Mouse (Mus musculus): ENCODE data around the gene Setd1a. TPM values are rescaled to one million over a fixed set of nuclear protein-coding genes. Genes with fewer than 3 reads are reported as not detected.

The Setd1a gene
- polyA plus RNA-seq, 1 experiment: 20.9 TPM

GRCm38 (mm10) chr7:127808821-127809220 lies 32.4 kb downstream of the Setd1a start:
- Histone ChIP-seq H3K79me2 (ENCODE audit: control insufficient read depth, insufficient read depth) (no peaks in the 10 kb centered on the region), H3K27me3 (ENCODE audit: control insufficient read depth, insufficient read depth, insufficient read length) (peaks cover 4% of the 10 kb centered on the region), H3K36me3 (ENCODE audit: control insufficient read depth, insufficient read depth) (no peaks in the 10 kb centered on the region), H3ac (ENCODE audit: control insufficient read depth, insufficient read length, low read depth) (no peak overlapping the region), H3K79me3 (ENCODE audit: low read depth) (no peaks in the 10 kb centered on the region), H3K4me3 (ENCODE audit: insufficient read depth, poor library complexity, severe bottlenecking) (no peak overlapping the region)
- TF ChIP-seq FOSL1 (IDR thresholded peaks at IDR 0.05; ENCODE audit: insufficient read depth, low read length, poor library complexity, severe bottlenecking) (no peak), CTCF (IDR thresholded peaks at IDR 0.05; ENCODE audit: control insufficient read depth, insufficient read depth, insufficient read length) (no peak), MYOG (IDR thresholded peaks at IDR 0.05; ENCODE audit: control insufficient read depth, extremely low read depth, insufficient read length) (no peak), MYOD1 (IDR thresholded peaks at IDR 0.05; ENCODE audit: control insufficient read depth, insufficient read length, low read depth) (no peak), CEBPB (IDR thresholded peaks at IDR 0.05; ENCODE audit: low read depth) (no peak), USF1 (IDR thresholded peaks at IDR 0.05; ENCODE audit: low read depth) (no peak), MAX (IDR thresholded peaks at IDR 0.05) (no peak)

GRCm38 (mm10) chr7:127809846-127810245 lies 33.4 kb downstream of the Setd1a start:
- no peak overlapping the region for H3ac ChIP-seq (ENCODE audit: control insufficient read depth, insufficient read length, low read depth)
- TF ChIP-seq CTCF (IDR thresholded peaks at IDR 0.05; ENCODE audit: control insufficient read depth, insufficient read depth, insufficient read length): no peak
- TF ChIP-seq USF1 (IDR thresholded peaks at IDR 0.05; ENCODE audit: low read depth): no peak
- no peak for TF ChIP-seq CEBPB (IDR thresholded peaks at IDR 0.05; ENCODE audit: low read depth)
- TF ChIP-seq MYOG (IDR thresholded peaks at IDR 0.05; ENCODE audit: control insufficient read depth, extremely low read depth, insufficient read length): no peak
- no peak for TF ChIP-seq MYOD1 (IDR thresholded peaks at IDR 0.05; ENCODE audit: control insufficient read depth, insufficient read length, low read depth)
- no peak for TF ChIP-seq FOSL1 (IDR thresholded peaks at IDR 0.05; ENCODE audit: insufficient read depth, low read length, poor library complexity, severe bottlenecking)
- TF ChIP-seq MAX (IDR thresholded peaks at IDR 0.05): no peak
- H3K79me3 ChIP-seq (ENCODE audit: low read depth): no peaks in the 10 kb centered on the region
- no peak overlapping the region for H3K4me3 ChIP-seq (ENCODE audit: insufficient read depth, poor library complexity, severe bottlenecking)
- H3K36me3 ChIP-seq (ENCODE audit: control insufficient read depth, insufficient read depth): no peaks in the 10 kb centered on the region
- H3K27me3 ChIP-seq (ENCODE audit: control insufficient read depth, insufficient read depth, insufficient read length): peaks cover 4% of the 10 kb centered on the region
- H3K79me2 ChIP-seq (ENCODE audit: control insufficient read depth, insufficient read depth): no peaks in the 10 kb centered on the region

- Histone ChIP-seq H3K4me3 (ENCODE audit: insufficient read depth, poor library complexity, severe bottlenecking) (no peak overlapping the region), H3K79me3 (ENCODE audit: low read depth) (no peaks in the 10 kb centered on the region), H3K36me3 (ENCODE audit: control insufficient read depth, insufficient read depth) (no peaks in the 10 kb centered on the region), H3K79me2 (ENCODE audit: control insufficient read depth, insufficient read depth) (no peaks in the 10 kb centered on the region), H3ac (ENCODE audit: control insufficient read depth, insufficient read length, low read depth) (no peak overlapping the region), H3K27me3 (ENCODE audit: control insufficient read depth, insufficient read depth, insufficient read length) (peaks cover 4% of the 10 kb centered on the region)
- TF ChIP-seq USF1 (IDR thresholded peaks at IDR 0.05; ENCODE audit: low read depth) (no peak), FOSL1 (IDR thresholded peaks at IDR 0.05; ENCODE audit: insufficient read depth, low read length, poor library complexity, severe bottlenecking) (no peak), CTCF (IDR thresholded peaks at IDR 0.05; ENCODE audit: control insufficient read depth, insufficient read depth, insufficient read length) (no peak), MAX (IDR thresholded peaks at IDR 0.05) (no peak)
These were observed 34.2 kb downstream of the Setd1a start for GRCm38 (mm10) chr7:127810650-127811049.

GRCm38 (mm10) chr7:127811240-127811639 lies 34.8 kb downstream of the Setd1a start:
- Histone ChIP-seq H3K79me3 (ENCODE audit: low read depth) (no peaks in the 10 kb centered on the region), H3K36me3 (ENCODE audit: control insufficient read depth, insufficient read depth) (no peaks in the 10 kb centered on the region), H3K79me2 (ENCODE audit: control insufficient read depth, insufficient read depth) (no peaks in the 10 kb centered on the region), H3K4me3 (ENCODE audit: insufficient read depth, poor library complexity, severe bottlenecking) (no peak overlapping the region), H3ac (ENCODE audit: control insufficient read depth, insufficient read length, low read depth) (no peak overlapping the region), H3K27me3 (ENCODE audit: control insufficient read depth, insufficient read depth, insufficient read length) (peaks cover 4% of the 10 kb centered on the region)
- TF ChIP-seq FOSL1 (IDR thresholded peaks at IDR 0.05; ENCODE audit: insufficient read depth, low read length, poor library complexity, severe bottlenecking) (no peak), MYOG (IDR thresholded peaks at IDR 0.05; ENCODE audit: control insufficient read depth, extremely low read depth, insufficient read length) (no peak)

- no peak overlapping the region for H3ac ChIP-seq (ENCODE audit: control insufficient read depth, insufficient read length, low read depth)
- H3K36me3 ChIP-seq (ENCODE audit: control insufficient read depth, insufficient read depth): no peaks in the 10 kb centered on the region
- H3K4me3 ChIP-seq (ENCODE audit: insufficient read depth, poor library complexity, severe bottlenecking): no peak overlapping the region
- H3K27me3 ChIP-seq (ENCODE audit: control insufficient read depth, insufficient read depth, insufficient read length): peaks cover 4% of the 10 kb centered on the region
- no peaks in the 10 kb centered on the region for H3K79me2 ChIP-seq (ENCODE audit: control insufficient read depth, insufficient read depth)
- TF ChIP-seq MAX (IDR thresholded peaks at IDR 0.05) (no peak), MYOD1 (IDR thresholded peaks at IDR 0.05; ENCODE audit: control insufficient read depth, insufficient read length, low read depth) (no peak), CTCF (IDR thresholded peaks at IDR 0.05; ENCODE audit: control insufficient read depth, insufficient read depth, insufficient read length) (no peak), USF1 (IDR thresholded peaks at IDR 0.05; ENCODE audit: low read depth) (no peak), CEBPB (IDR thresholded peaks at IDR 0.05; ENCODE audit: low read depth) (no peak), MYOG (IDR thresholded peaks at IDR 0.05; ENCODE audit: control insufficient read depth, extremely low read depth, insufficient read length) (no peak), FOSL1 (IDR thresholded peaks at IDR 0.05; ENCODE audit: insufficient read depth, low read length, poor library complexity, severe bottlenecking) (no peak)
- no peaks in the 10 kb centered on the region for H3K79me3 ChIP-seq (ENCODE audit: low read depth)
These were observed 35.8 kb downstream of the Setd1a start for GRCm38 (mm10) chr7:127812292-127812691.

GRCm38 (mm10) chr7:127813821-127814220 lies 37.4 kb downstream of the Setd1a start:
- Histone ChIP-seq H3K79me2 (ENCODE audit: control insufficient read depth, insufficient read depth) (no peaks in the 10 kb centered on the region), H3ac (ENCODE audit: control insufficient read depth, insufficient read length, low read depth) (no peak overlapping the region), H3K4me3 (ENCODE audit: insufficient read depth, poor library complexity, severe bottlenecking) (no peak overlapping the region), H3K27me3 (ENCODE audit: control insufficient read depth, insufficient read depth, insufficient read length) (peaks cover 4% of the 10 kb centered on the region), H3K79me3 (ENCODE audit: low read depth) (no peaks in the 10 kb centered on the region), H3K36me3 (ENCODE audit: control insufficient read depth, insufficient read depth) (no peaks in the 10 kb centered on the region)
- TF ChIP-seq MAX (IDR thresholded peaks at IDR 0.05) (no peak), CTCF (IDR thresholded peaks at IDR 0.05; ENCODE audit: control insufficient read depth, insufficient read depth, insufficient read length) (no peak), CEBPB (IDR thresholded peaks at IDR 0.05; ENCODE audit: low read depth) (no peak), MYOG (IDR thresholded peaks at IDR 0.05; ENCODE audit: control insufficient read depth, extremely low read depth, insufficient read length) (no peak)
